Comparison of ENCODE assay signal across 7 mouse cellular contexts in the genomic region with DNA sequence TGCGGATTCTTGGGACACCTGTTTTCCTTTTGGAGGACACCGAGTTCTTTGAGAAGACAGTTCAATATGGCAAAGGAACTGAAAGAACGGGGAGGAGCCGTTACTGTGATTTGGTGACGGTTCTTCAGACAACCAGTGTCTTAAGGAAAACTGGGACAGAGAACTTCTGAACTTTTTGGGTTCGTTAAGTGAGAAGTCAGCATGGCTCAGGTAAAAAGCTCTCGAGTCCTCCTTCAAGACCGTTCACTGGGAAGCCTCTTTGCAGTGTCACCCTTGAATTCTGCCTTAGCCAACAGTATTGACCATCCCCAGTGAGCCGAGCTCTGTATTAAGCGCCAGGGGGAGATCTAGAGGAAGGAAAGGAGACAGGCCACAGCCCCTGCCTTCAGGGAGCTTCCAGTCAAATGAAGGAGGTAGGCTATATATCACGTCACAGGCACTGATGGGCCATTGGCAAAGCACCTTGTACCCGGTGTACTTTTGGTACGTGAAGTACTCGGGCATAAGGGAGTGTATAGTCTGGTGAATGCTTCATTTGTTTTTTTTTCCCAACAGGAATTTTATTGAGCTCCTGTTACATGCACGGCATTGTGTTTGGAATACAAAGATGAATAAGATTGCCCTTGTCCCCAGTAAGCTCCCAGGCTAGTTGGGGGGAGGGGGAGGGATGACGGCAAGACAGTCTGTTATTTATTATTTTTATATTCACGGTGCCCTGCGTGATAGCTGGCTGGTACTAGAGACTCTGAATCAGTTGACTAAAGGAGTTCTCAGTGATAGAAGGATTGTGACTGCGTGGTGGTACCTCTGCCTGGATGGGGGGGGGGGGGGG. TPM values are rescaled to one million over a fixed set of nuclear protein-coding genes. Genes with fewer than 3 reads are reported as not detected.
DNase-seq lines count a peak whose midpoint lies in the region; ATAC-seq lines count a peak whose summit lies in the region.

A gene (minus strand): TSS at position 51 of the 832 bp plus-strand sequence.

- peak within 1 kb of the TSS; percentile 88 for H3K4me2 ChIP-seq in heart, embryonic 12.5 days
- H3K4me2 ChIP-seq in neural tube, embryonic 12.5 days (replicated peaks): peak within 1 kb of the TSS; percentile 81

- no peaks in the 10 kb centered on the region for H3K9me3 ChIP-seq in megakaryocyte, embryonic 14.5 days
- no peaks in the 10 kb centered on the region for H3K9me3 ChIP-seq in heart, embryonic 12.5 days (replicated peaks)
- H3K9me3 ChIP-seq in neural tube, embryonic 12.5 days: no peaks in the 10 kb centered on the region

- H3K9ac ChIP-seq in heart, embryonic 12.5 days: peak within 1 kb of the TSS; percentile 92
- peak within 1 kb of the TSS; percentile 95 for H3K9ac ChIP-seq in neural tube, embryonic 12.5 days

- peaks cover 49% of the 10 kb centered on the region for H3K4me1 ChIP-seq in megakaryocyte, embryonic 14.5 days
- H3K4me1 ChIP-seq in heart, embryonic 12.5 days (replicated peaks): peaks cover 29% of the 10 kb centered on the region
- H3K4me1 ChIP-seq in neural tube, embryonic 12.5 days: peaks cover 40% of the 10 kb centered on the region

- DNase-seq in adrenal gland, postnatal 4 days (ENCODE audit: low spot score in 2 of 2): no peak
- no peak for DNase-seq in left cerebral cortex, adult 8-10 months (ENCODE audit: low spot score in 2 of 2)
- no peak for DNase-seq in cerebellum, adult 9-11 months

- peak within 1 kb of the TSS; percentile 93 for H3K4me3 ChIP-seq in megakaryocyte, embryonic 14.5 days (replicated peaks)
- H3K4me3 ChIP-seq in heart, embryonic 12.5 days: peak within 1 kb of the TSS; percentile 84
- H3K4me3 ChIP-seq in neural tube, embryonic 12.5 days: peak within 1 kb of the TSS; percentile 88

- H3K36me3 ChIP-seq in megakaryocyte, embryonic 14.5 days (replicated peaks; ENCODE audit: low read length): peaks cover 56% of the 10 kb centered on the region
- peaks cover 49% of the 10 kb centered on the region for H3K36me3 ChIP-seq in heart, embryonic 12.5 days
- peaks cover 31% of the 10 kb centered on the region for H3K36me3 ChIP-seq in neural tube, embryonic 12.5 days

- 68% methylated on average over 19 of the region's 19 CpGs for WGBS in heart, embryonic 12.5 days
- 57% methylated on average over 19 of the region's 19 CpGs for WGBS in neural tube, embryonic 12.5 days

- H3K27me3 ChIP-seq in megakaryocyte, embryonic 14.5 days (replicated peaks): no peaks in the 10 kb centered on the region
- no peaks in the 10 kb centered on the region for H3K27me3 ChIP-seq in heart, embryonic 12.5 days (replicated peaks)
- H3K27me3 ChIP-seq in neural tube, embryonic 12.5 days (replicated peaks): no peaks in the 10 kb centered on the region

- H3K27ac ChIP-seq in heart, embryonic 12.5 days (ENCODE audit: poor library complexity, severe bottlenecking): peak within 1 kb of the TSS; percentile 99
- peak within 1 kb of the TSS; percentile 98 for H3K27ac ChIP-seq in neural tube, embryonic 12.5 days

- ATAC-seq in megakaryocyte, adult 5-6 weeks (ENCODE audit: poor library complexity, severe bottlenecking): no peak
- ATAC-seq in heart, embryonic 12.5 days (ENCODE audit: insufficient number of reproducible peaks, low FRiP score): no peak
- no peak for ATAC-seq in neural tube, embryonic 12.5 days (ENCODE audit: low FRiP score, low read depth)

RNA-seq across cellular contexts. Expression of the gene that starts here (rescaled TPM):
- polyA plus RNA-seq in megakaryocyte, embryonic 14.5 days (2012; ENCODE audit: insufficient read depth, low replicate concordance): 13.8 and 14.5 TPM in 2 replicates
- total RNA-seq in megakaryocyte, adult 5-6 weeks (2015): 5.6 and 9.3 TPM in 2 replicates
- total RNA-seq in megakaryocyte, adult 5-6 weeks (2017): 8.6 and 15.4 TPM in 2 replicates
- total RNA-seq in adrenal gland, postnatal 4 days (2021): 100 to 1,000 TPM in 1 of 2 experiments, 10 to 100 TPM in 1; 90.0 to 106 TPM
- polyA plus RNA-seq in heart, embryonic 12.5 days (2016; fragmentation: Nextera tagmentation; extraction: Ambion mirVana): 39.1 and 39.4 TPM in 2 replicates
- total RNA-seq in left cerebral cortex, adult 8-10 months (2022): 10 to 100 TPM; 24.6 to 38.7 (median 31.1) TPM
- 46.7 and 48.3 TPM in 2 replicates for polyA plus RNA-seq in neural tube, embryonic 12.5 days (2016; fragmentation: Nextera tagmentation; extraction: Ambion mirVana)
